Mouse (Mus musculus): ENCODE data around the gene Tead1.

Tead1 gene

DNA sequence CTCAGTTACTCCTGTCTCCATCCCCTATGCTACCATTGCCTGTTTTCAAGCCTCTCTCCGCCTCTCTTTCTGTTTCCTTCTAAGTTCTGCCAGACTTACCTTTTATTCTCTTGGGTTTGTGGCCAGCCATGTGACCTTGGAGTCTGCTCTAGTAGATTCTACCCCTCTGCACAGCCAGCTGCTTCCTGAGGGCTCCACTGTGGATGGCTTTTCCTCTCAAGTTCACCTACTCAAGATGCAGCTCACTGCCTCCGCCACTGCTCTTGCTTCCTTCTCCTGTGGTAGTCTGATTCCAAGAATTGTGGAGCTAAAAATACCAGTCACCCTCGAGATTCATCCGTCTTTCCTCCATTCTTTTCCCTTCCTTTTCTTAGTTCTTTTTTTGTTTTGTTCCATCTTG is 140.7 kb downstream of the Tead1 start:
- no peak for DNase-seq (ENCODE audit: low read depth)

DNA sequence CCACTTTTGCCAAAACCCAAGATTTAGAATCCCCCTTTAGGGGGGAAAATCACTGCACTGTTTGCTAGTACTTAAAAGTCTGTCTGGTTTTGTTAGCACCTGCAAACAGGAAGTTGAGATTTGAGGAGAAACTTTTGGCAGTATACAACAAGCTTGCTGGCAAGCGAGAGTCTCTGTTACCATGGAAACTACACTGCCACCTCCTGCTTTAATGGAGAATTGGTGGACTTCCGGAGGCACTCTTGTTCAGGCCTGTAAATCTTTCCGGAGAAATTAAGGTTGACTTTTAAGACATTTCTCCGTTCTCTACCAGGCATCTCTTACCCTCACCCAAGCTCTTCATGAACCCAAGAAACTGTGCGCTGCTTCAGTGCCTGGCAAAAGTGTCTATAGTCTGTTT is 143.8 kb downstream of the Tead1 start:
- no peak for DNase-seq (ENCODE audit: low read depth)

DNA sequence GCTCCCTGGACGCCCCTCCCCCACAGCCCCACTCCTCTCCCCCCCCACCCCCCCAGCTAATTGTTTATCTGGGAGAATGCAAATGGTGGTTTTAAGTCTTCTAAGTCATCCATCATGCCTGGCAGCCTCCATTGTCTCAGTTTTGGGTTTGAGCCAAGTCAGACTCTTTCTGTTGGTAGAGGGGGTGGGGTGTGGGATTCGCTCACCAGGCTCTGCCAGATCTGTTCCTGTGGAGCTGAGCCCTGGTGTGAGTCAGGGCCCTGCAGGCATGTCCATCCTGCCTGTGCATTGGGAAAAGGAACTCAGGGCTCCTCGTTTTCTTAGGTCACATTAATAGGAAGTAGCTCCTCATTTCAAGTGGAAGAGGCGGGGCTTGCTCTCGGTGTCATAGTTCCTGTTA is 144.5 kb downstream of the Tead1 start:
- DNase-seq (ENCODE audit: low read depth) = peak; percentile 13

DNA sequence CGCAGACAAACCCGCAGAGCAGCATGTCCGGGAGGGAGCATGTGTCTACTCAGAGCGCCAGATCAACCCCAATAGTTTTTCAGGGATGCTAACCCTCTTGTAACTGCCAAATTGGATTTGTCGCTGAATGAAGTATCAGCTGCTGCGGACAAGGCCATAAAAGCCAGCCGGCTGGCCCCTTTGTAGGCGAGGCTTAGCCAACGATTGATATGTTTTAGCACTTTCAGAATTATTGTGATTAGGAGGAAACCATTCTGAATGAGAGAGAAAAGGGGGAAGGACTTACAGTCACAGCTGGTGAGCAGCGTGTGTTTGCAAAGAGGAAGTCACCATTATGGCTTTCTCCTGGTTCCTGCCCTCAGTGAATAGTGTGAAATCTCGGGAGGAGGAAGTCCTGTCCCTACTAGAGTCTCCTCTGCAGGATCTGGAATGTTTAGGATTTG is 146.2 kb downstream of the Tead1 start:
- DNase-seq (ENCODE audit: low read depth) = no peak

DNA sequence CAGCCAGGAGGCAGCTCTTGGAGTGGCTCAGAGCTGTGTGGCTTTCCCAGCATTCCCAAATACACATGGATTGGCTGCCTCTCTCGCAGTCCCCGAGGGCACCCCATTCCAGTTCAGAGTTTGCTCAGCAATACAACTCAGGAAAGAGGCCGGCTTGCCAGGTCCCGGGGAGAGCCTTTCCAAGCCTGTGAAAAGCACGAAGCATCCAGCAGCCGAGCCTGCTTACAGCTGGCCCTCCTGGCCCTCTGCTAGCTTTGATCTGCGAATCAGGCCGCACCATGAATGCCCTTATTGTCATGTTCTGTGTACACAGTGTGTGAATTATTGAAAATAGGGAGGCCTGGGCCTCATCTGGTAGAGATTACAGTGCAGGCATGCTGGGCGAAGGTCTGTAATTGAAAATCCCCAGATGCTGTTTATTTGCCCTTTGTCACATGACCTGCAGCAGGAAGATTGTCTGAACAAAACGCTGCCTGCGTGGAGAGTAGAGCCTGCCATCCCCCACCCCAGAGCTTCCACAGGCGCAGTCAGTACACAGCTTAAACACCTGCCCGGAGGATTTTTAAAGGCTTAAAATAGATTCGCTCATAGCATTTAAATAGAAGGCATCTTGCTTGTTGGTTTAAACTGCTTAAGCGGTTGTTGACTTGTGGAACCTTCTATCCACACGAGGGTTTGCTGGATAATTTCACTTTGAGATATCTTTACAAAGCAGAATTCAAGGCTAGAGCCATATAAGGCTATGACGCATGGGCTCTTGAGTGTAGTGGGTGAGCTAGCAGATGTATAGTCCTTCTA is 147.2 kb downstream of the Tead1 start:
- DNase-seq (ENCODE audit: low read depth) = no peak

DNA sequence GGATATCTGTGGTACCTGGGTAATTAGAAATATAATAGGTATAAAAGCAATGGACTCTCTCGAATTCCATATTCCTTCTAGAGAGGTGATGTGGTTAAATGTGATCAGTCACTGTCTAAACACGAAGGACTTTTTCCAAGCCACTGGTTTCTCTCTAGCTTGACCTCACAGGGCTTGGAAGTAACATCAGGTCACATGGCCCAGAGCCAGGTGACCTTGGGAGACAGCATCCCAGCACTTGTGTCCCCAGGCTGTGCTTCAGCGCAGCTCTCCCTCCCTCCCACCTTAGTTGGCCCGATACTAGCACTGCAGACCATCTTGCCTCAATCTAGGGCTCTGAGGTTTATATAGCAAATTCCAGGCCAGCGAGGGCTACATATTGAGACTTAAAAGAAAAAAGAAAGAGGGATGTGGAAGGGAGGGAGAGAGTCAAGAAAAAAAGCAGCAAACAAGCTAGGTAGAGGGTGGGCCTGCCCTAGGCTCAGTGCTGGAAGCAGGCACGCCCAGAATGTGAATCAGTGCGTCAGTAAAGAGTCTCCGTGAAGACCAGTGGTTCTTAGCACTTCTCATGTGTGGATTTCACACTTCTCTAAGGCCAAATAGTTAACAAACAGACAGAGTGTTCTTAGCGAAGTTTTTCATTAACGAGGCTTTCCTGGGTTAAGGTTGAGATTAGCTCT is 149.0 kb downstream of the Tead1 start:
- no peak for DNase-seq (ENCODE audit: low read depth)

DNA sequence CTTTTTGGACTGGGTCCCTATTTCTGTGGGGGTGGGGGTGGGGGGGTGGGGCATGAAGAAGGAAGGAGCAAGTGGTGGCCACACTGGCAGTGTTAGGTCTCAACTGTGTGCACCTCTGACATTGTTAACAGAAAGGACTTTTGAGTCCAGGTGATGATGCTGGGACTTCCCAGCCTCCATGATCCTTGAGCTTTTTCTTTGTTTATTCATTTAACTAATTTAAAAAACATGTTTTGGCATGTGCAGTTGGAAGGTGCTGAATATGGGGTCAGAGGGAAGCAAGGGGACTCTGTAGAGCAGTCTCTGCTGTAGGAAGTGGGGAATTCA is 149.5 kb downstream of the Tead1 start:
- no peak for DNase-seq (ENCODE audit: low read depth)

DNA sequence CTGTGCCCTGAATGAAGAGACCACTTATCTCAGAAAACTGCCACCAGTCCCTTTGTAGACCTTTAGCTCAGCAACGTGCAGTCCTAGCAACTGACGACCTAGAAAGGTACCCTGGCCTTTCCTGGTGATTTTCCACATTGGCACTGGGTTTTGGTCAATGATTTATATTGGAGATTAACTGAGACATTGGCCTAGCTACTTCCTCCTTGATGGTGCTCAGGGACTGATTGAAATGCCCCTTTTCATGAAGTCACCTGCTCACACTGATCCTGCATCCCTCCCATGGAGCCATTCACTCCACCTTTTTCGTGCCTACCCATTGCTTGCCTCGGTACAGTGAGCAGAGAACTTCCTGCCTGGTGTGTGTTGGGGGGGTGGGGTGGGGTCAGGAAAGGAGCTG is 151.8 kb downstream of the Tead1 start:
- no peak for DNase-seq (ENCODE audit: low read depth)

DNA sequence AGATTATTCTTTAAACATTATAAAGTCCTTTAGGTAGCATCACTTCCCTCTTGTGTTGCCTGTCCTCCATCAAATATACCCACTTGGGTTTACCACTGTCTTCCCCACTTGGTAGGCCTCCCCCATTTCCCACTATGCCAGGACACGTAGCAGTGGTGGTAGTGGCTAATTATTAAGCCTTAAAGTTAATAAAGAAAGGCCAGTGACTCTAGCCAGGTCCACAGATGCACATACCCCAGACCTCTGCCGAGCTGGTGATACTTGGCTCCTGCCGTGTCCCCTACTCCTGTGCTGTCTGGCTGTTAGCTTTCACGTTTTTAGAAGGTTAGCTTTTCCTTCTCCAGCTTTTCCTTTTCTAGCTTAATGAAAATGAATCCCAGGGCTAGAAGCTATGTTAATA is 152.3 kb downstream of the Tead1 start:
- no peak for DNase-seq (ENCODE audit: low read depth)

DNA sequence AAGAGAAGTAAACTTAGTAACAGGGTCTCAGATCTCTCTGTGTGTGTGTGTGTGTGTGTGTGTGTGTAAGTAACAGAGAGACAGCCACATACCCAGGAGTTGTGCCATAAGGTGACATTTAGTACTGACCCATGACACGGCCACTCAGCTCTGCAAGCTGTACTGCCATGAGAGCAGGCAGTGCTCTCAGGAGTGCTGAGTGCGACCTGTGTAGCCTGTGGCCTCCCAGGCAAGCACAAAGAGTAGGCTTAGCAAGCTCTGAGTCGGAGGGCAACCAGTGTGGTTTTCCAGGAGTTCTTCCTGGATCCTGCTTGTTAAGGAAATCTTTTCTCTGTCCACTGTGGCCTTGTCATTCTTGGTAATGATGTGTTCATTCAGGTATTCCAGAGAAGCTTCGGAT is 154.0 kb downstream of the Tead1 start:
- no peak for DNase-seq (ENCODE audit: low read depth)

DNA sequence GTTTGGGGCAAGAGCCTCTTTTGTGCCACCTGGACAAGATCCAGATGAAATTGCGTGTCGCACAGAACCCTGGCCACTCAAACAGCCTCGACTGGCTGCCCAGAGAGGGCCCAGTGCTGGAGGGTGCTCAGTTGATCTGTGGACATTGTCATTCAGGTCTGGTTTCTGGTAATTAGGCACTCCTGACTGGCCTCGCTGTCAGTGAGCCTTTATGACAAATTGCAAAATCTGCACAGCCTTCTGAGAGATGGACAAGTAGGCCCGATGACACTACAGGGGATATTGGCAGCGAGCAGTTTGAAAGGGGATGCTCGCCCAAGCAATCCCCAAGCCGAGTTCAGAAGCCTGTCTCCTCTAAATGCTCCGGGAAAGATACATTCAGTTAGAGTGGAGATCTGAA is 157.0 kb downstream of the Tead1 start:
- DNase-seq (ENCODE audit: low read depth) = no peak

DNA sequence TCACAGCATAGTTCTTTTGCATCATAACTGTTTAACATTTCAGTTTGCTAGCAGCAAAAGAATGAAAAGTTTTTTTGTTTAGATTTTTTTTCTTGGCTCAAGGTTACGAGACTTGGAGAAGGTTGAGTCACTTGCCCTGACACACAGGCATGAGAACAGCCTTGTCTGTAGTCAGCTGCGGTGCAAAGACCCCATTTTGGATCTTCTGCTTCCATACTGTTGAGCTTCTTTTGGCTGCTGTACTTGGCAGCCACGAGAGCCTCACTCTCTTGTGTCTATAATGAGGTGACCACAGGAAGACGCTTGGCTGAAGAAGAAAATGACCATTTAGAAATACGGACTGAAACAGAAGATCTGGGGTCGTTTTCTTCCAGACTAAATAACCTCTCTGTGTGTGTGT is 159.0 kb downstream of the Tead1 start:
- DNase-seq (ENCODE audit: low read depth) = no peak

DNA sequence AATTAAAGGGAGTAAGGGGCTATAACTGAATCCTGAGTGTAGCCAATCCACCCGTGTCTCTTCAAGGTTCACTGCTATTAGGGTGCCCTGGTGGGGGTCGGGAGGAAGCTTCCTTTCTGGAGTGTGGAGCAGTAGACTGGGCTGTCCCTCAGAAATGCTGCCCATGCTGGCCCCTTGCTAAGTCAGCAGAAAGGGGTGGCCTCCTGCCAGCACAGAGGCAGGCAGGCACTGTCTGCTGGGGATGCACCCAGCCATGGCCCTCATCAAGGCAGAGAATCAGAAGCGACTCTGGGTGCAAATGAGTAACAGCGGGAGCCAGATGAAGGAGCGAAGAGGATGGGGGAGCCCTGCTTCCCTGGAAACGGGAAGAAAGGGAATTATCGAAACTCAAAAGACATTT is 161.2 kb downstream of the Tead1 start:
- no peak for DNase-seq (ENCODE audit: low read depth)

DNA sequence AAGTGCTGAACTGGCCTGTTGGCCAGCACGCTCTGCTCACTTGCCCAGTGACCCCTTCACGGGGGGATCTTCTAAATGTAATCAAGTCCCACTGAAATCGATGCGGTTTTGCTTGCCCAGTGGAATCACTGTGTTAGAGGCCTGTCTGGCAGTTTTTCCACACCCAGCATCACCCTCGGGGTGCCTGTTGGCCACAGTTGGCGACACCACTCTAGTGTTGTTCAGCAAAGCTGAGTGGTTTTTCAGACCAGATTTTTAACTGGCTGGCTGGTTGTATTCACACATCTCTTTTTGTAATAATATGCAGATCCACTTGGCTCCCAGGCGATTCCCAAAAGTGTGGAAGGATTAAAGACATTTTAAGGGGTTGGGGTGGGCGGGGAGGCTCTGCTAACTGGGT is 161.8 kb downstream of the Tead1 start:
- DNase-seq (ENCODE audit: low read depth) = no peak

DNA sequence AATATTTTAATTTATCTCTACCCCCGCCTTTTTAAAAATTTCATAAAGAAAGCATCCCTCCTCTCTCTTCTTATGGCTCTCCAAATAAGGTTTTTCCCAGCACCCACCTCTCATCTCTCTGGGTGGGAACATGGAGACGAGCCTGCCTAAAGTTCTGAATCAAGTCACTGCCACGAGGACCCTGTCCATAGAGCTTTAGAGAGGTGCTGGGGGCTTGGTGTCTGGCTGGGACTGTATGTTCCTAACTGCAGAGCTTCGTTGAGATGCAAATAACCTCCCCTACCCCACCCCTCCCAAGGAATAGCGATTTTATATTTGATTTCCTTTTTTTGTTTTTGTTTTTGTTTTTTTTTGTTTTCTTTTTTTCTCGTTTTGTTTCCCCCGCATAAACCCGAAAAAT is 162.4 kb downstream of the Tead1 start:
- no peak for DNase-seq (ENCODE audit: low read depth)

DNA sequence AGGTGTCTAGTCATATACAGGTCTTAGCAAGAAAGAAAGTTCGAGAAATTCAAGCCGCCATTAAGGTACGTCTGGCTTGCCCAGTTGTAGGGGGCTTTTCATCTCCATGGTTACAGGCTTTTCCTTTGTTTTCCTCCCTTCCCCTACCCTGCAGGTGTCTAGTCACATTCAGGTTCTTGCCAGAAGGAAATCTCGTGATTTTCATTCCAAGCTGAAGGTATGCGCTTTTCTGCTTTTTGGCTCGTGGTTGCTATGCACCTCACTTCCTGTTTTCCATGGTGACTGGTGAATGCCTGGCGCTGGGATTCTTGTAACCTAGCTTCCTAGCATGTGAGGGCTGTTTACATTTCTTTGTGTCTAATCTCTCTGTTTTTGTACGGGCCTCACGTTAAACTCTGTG is 162.8 kb downstream of the Tead1 start:
- DNase-seq (ENCODE audit: low read depth) = no peak

DNA sequence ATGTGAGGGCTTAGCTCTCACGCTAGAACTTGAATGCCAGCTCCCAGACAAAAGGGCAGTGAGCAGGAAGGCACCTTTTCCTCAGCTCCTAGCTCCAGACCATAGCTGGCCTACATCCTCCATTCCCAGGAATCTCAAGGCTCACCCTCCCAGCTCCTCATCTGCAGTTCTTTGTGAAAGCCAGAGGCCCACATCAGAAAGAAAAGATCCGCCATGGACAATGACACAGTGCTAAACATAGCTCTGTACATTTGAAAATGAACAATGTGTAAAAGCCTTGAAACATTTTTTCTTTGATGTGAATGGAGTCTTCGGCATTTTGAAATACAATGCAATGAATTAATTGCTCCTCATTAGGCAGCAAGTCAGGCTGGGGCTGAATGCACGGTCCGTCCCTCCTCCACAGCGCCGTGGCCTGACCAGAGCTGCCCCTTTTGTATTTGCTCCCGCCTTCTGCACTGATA is 172.2 kb downstream of the Tead1 start:
- DNase-seq (ENCODE audit: low read depth) = no peak

DNA sequence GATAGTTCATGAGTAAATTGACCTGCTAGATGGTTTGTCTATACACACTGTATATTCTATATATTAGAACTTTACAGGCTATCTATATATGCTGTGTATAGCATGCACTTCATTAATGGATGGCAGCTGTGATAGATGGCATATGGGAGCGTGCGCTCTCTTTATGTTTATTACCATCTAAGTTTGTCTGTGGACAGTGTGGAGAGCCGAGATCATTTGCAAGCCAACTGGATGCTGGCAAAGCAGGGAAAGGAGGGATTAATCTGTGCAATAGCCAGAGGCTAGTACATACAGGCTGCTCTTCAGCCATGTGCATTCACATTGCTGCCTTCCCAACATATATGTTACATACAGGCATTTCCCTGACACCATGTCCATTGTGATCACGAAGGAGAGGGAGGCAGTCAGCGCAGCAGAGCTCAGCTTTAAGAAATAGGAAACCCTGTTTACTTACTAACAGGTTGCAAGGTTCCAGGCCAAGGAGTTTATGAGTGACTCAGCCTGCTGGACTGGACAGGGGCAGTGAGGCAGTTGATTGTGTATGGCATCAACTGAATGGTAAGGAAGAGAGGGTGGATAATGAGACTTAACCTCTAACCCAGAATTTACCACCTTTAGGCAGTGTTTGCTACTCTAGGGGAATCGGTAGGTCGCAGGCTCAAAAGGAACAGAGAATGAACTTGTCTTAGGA is 173.2 kb downstream of the Tead1 start:
- DNase-seq (ENCODE audit: low read depth) = no peak

DNA sequence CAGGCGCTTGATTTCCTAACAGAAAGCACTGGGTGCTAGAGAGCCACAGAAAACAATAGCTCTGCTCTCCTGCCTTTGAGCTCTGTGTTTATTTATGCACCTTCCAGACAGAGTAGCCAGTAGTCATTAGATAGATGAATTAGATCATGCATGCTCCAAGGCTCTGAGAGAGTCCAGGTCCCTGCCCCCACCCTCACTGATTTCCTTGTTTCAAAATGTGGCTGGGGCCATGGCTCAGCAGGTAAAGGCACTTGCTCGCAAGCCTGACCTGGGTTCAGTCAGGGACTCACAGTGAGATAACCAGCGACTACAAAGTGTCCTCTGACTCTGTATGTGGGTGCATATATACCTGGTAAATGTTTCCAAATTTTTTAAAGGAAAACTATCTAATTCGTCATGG is 174.7 kb downstream of the Tead1 start:
- no peak for DNase-seq (ENCODE audit: low read depth)

DNA sequence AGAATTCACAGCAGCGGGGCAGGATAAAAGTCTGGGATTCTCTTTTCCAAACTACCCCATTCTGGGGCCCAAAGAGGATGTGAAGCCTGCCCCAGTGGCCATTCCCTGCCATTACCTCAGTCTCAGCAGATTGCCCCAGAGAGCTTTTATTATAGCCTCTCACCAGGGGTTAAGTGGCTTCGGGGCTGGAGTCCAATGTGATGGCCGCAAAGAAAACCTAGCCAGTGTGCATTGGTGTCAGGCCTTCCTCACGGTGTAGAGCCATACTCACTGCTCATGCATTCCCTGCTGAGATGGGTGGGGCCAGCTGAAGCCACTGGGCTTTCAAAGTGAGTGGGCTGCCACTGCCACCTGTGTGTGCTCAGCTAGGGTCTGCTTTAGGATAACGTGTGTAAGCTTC is 175.4 kb downstream of the Tead1 start:
- no peak for DNase-seq (ENCODE audit: low read depth)

DNA sequence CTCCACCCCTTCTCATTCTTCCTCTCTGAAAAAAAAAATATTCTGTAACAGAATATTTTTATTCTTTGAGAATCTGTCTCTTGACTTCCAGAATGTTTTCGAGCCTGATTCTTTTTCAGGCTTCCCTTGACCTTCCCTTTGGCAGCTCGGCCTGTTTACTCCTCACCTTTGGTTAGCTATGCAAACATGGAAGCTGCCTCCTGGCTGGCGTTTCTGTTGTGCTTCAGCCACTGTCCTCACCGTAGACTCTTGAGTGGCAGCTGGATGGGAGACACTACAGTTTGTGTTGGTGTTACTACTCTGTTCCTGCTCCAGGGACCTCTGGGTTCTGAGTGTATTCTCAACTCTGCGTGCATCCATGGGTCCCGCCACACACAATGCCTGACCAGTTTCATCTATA is 176.3 kb downstream of the Tead1 start:
- no peak for DNase-seq (ENCODE audit: low read depth)

DNA sequence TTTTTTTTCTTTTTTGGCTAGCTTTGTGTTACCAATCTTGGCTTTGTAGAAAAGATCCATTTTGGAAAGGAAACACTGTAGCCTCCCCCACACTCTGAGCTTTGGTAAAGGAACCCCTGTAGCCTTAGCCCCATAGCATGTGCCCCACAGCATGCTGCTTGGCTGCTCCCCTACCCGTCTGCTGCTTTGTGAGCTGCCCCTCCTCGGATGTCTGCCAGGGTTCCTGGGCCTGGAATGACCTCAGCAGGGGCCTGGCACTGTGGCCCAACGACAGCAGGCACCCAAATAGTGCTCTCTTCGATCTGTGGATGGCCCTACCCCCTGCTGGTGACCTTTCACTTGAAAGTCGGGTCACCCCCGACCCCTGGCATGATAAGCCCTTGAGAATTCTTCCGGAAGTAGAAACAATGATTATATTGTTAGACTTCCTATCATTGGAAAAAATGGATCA is 177.0 kb downstream of the Tead1 start:
- no peak for DNase-seq (ENCODE audit: low read depth)

DNA sequence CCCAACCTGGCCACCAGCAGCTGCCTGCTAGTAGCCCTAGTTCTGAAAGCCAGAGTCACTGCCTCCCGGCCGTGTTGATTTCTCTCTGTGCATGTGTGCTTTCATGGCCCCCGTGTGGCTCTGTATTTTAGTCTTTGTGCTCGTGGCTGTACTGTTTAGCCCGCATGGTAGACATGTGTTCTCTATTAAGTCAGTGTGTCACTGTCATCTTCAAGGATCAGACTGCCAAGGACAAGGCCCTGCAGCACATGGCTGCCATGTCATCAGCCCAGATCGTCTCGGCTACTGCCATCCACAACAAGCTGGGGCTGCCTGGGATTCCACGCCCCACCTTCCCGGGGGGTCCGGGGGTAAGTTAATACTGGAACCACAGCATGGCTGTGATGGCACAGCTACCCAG is 177.5 kb downstream of the Tead1 start:
- no peak for DNase-seq (ENCODE audit: low read depth)

Data from 416B (cell line).